1 mouse cellular context compared by ENCODE assay signal in the genomic region with DNA sequence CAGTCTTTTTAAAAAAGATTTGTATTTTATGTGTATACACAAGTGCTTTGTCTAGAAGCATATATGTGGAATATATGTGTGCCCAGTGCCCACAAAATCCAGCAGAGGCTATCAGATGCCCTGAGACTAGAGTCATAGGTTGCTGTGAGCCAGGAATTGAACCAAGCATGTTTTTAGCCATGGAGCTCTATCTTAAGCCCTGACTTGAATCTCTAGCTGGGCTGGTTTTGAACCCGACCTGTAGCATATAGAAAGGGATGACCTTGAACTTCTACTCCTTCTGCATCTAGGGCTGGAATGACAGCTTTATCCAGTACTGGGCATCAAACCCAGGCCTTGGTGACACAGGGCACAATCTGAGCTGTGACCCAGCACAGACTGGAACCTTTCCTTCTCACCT.
TF ChIP-seq lines count a peak whose summit lies in the region.

No protein-coding gene starts in this region.

TF ChIP-seq in CH12.LX, 34 proteins besides CTCF, POLR2A, EP300 and RAD21 (continued from another document):
- no peak for TF ChIP-seq CHD1 (IDR thresholded peaks at IDR 0.05; ENCODE audit: low read depth, low read length)
